Mouse (Mus musculus) brain, embryonic 14.5 days (tissue): ENCODE data around the gene Bola2.

Experiments used
- CTCF ChIP-seq: fragments of 200-500 bp; IDR thresholded peaks from 2 replicates; pipeline ENCODE4 v1.5.1; 2012; ENCODE audit warnings: inconsistent platforms, mild to moderate bottlenecking, moderate library complexity, borderline replicate concordance; ENCODE audit not compliant: insufficient read depth, insufficient read length; ENCODE audit errors: extremely low read depth
- POLR2A ChIP-seq: fragments of 200-500 bp; IDR thresholded peaks from 2 replicates; pipeline ENCODE4 v1.6.1; 2012; ENCODE audit warnings: mild to moderate bottlenecking, inconsistent platforms, borderline replicate concordance; ENCODE audit not compliant: poor library complexity, insufficient read depth, insufficient read length, severe bottlenecking; ENCODE audit errors: extremely low read depth

GRCm38 (mm10) chr7:126741452-126741851 lies 46.3 kb downstream of the Bola2 start:
- TF ChIP-seq CTCF (no peak), POLR2A (no peak)
